Mouse (Mus musculus) bone marrow, adult 2 months (tissue): ENCODE results near the gene Rps15. TPM values are rescaled to one million over a fixed set of nuclear protein-coding genes. Genes with fewer than 3 reads are reported as not detected.

Experiments
- H3K27ac ChIP-seq: fragments of 200-500 bp; 2 replicates; pipeline ENCODE4 v1.5.1; 2012; ENCODE audit warnings: low read depth, mild to moderate bottlenecking, control low read depth, inconsistent platforms, low read length; ENCODE audit not compliant: control insufficient read depth, poor library complexity, insufficient read depth
- H3K4me1 ChIP-seq: fragments of 200-500 bp; 2 replicates; pipeline ENCODE4 v1.6.1; 2011; ENCODE audit warnings: low read length; ENCODE audit not compliant: control insufficient read depth, insufficient read depth
- H3K4me3 ChIP-seq: fragments of 200-500 bp; replicated peaks from 2 replicates; pipeline ENCODE3; 2011; ENCODE audit warnings: mild to moderate bottlenecking, low read depth, low read length, control low read depth; ENCODE audit not compliant: control insufficient read depth
- CTCF ChIP-seq: fragments of 200-500 bp; IDR thresholded peaks from 2 replicates; pipeline ENCODE4 v1.5.1; 2011; ENCODE audit warnings: low read length, control low read depth; ENCODE audit not compliant: control insufficient read depth, insufficient read depth
- POLR2A ChIP-seq: fragments of 200-500 bp; IDR thresholded peaks from 2 replicates; pipeline ENCODE4 v1.6.1; 2011; ENCODE audit warnings: low read depth, mild to moderate bottlenecking, control low read depth, low read length, borderline replicate concordance; ENCODE audit not compliant: control insufficient read depth
- WGBS: fragments of 180-500 bp; shearing (Covaris S2); methylation state at CpG from one replicate; pipeline ENCODE4 v1.1.7; 2018; 5-methylcytosine and 5-hydroxymethylcytosine counted together
- polyA plus RNA-seq: library from polyadenylated mRNA; stranded (reverse); fragments of >200 nt; gene quantifications from 2 replicates; pipeline ENCODE4 v1.2.4, GENCODE M21; 2011; ENCODE audit warnings: low replicate concordance; ENCODE audit not compliant: missing spikeins, insufficient read depth, insufficient read length

The Rps15 gene
- polyA plus RNA-seq, 1 experiment, result 2,445 TPM

- no peak for TF ChIP-seq POLR2A
- no peak for TF ChIP-seq CTCF
- no peak overlapping the region for H3K4me3 ChIP-seq
- H3K4me1 ChIP-seq, result peaks cover 10% of the 10 kb centered on the region
- H3K27ac ChIP-seq, result no peak overlapping the region
- WGBS, result 45% methylated on average over 6 of the region's 6 CpGs
Measured at GRCm38 (mm10) chr10:80321014-80321669, 28.9 kb downstream of the Rps15 start.

GRCm38 (mm10) chr10:80321670-80322581 is 29.7 kb downstream of the Rps15 start:
- TF ChIP-seq CTCF (no peak), POLR2A (no peak)
- 90% methylated on average over 21 of the region's 21 CpGs for WGBS
- Histone ChIP-seq H3K4me3 (no peak overlapping the region), H3K27ac (no peak overlapping the region), H3K4me1 (peaks cover 9% of the 10 kb centered on the region)

GRCm38 (mm10) chr10:80322811-80323211 is 30.6 kb downstream of the Rps15 start:
- TF ChIP-seq CTCF (no peak), POLR2A (peak; percentile 26; the same call in 1 of the 2 replicates)
- Histone ChIP-seq H3K4me3 (peak overlapping the region; percentile 82), H3K27ac (no peak overlapping the region), H3K4me1 (peaks cover 8% of the 10 kb centered on the region)
- WGBS, result under 1% methylated on average over 28 of the region's 28 CpGs

- peak overlapping the region; percentile 82 for H3K4me3 ChIP-seq
- H3K27ac ChIP-seq, result no peak overlapping the region; the same call in 1 of the 2 replicates
- H3K4me1 ChIP-seq, result peaks cover 8% of the 10 kb centered on the region
- under 1% methylated on average over 46 of the region's 46 CpGs for WGBS
- TF ChIP-seq CTCF (no peak), POLR2A (no peak)
Measured at GRCm38 (mm10) chr10:80323261-80324119, 31.2 kb downstream of the Rps15 start.

- no peak overlapping the region for H3K4me3 ChIP-seq
- 82% methylated on average over 17 of the region's 17 CpGs for WGBS
- peaks cover 8% of the 10 kb centered on the region for H3K4me1 ChIP-seq
- TF ChIP-seq POLR2A, result no peak
- TF ChIP-seq CTCF, result no peak
- H3K27ac ChIP-seq, result no peak overlapping the region
Measured at GRCm38 (mm10) chr10:80324120-80325037, 32.1 kb downstream of the Rps15 start.

GRCm38 (mm10) chr10:80325045-80325444 is 32.8 kb downstream of the Rps15 start:
- no peak overlapping the region for H3K27ac ChIP-seq
- no peak for TF ChIP-seq POLR2A
- no peak for TF ChIP-seq CTCF
- peaks cover 6% of the 10 kb centered on the region; the same call in 1 of the 2 replicates for H3K4me1 ChIP-seq
- WGBS, result 88% methylated on average over 21 of the region's 21 CpGs
- no peak overlapping the region for H3K4me3 ChIP-seq
